Mouse (Mus musculus) forebrain, embryonic 14.5 days (tissue): ENCODE results near the gene Svs1. TPM values are rescaled to one million over a fixed set of nuclear protein-coding genes. Genes with fewer than 3 reads are reported as not detected.
"Not testable (repeated sequence)": the region's sequence is repeated elsewhere in the genome, so short reads cannot be mapped to it uniquely, and the experiment has no call there.

ENCODE experiments used
- ATAC-seq: fragments of 200-750 bp; cut with Nextera tagmentation; 2 replicates; pipeline ENCODE4 v1.8.0; 2017; ENCODE audit warnings: mild to moderate bottlenecking, moderate library complexity
- DNase-seq: peaks from one replicate; pipeline ENCODE4 v3.0.0-alpha.2; 2015; ENCODE audit warnings: low spot score
- H3K27ac ChIP-seq: fragments of 300-500 bp; sonication (generic); 2 replicates; pipeline ENCODE4 v1.5.1; 2014; ENCODE audit warnings: low read depth, mild to moderate bottlenecking, control low read depth, low read length, moderate library complexity
- H3K27me3 ChIP-seq: fragments of 300-500 bp; sonication (generic); replicated peaks from 2 replicates; pipeline ENCODE4 v1.6.1; 2014; ENCODE audit warnings: low read length, control low read depth, mixed read lengths; ENCODE audit not compliant: control insufficient read depth, insufficient read depth
- H3K36me3 ChIP-seq: fragments of 300-500 bp; sonication (generic); 2 replicates; pipeline ENCODE4 v1.6.1; 2014; ENCODE audit warnings: low read length, control low read depth; ENCODE audit not compliant: control insufficient read depth, insufficient read depth
- H3K4me1 ChIP-seq: fragments of 300-500 bp; sonication (generic); 2 replicates; pipeline ENCODE4 v1.6.1; 2014; ENCODE audit warnings: antibody characterized with exemption, low read length, control low read depth; ENCODE audit not compliant: control insufficient read depth, insufficient read depth
- H3K4me2 ChIP-seq: fragments of 300-500 bp; sonication (generic); 2 replicates; pipeline ENCODE4 v1.6.1; 2014; ENCODE audit warnings: mild to moderate bottlenecking, control low read depth, low read length
- H3K4me3 ChIP-seq: fragments of 300-500 bp; sonication (generic); 2 replicates; pipeline ENCODE4 v1.5.1; 2014; ENCODE audit warnings: low read depth, low read length, control low read depth
- H3K9ac ChIP-seq: fragments of 300-500 bp; sonication (generic); 2 replicates; pipeline ENCODE4 v1.6.1; 2014; ENCODE audit warnings: mild to moderate bottlenecking, low read length, control low read depth, moderate library complexity
- H3K9me3 ChIP-seq: fragments of 300-500 bp; sonication (generic); replicated peaks from 2 replicates; pipeline ENCODE4 v1.6.1; 2016; ENCODE audit warnings: low read length, control low read depth, mixed read lengths; ENCODE audit not compliant: control insufficient read depth
- WGBS: fragments of 180-500 bp; shearing (Covaris S2); extraction: QIAGEN DNeasy Blood & Tissue Kit; methylation state at CpG from one replicate; pipeline ENCODE4 v1.1.7; 2014; 5-methylcytosine and 5-hydroxymethylcytosine counted together
- polyA plus RNA-seq: library from polyadenylated mRNA; unstranded; fragments of >200 nt; fragmentation: Nextera tagmentation; extraction: Ambion mirVana; gene quantifications from 2 replicates; pipeline ENCODE4 v1.2.1, GENCODE M21; 2014

Gene Svs1
- polyA plus RNA-seq, 1 experiment from 2014 or later, result not detected

DNA sequence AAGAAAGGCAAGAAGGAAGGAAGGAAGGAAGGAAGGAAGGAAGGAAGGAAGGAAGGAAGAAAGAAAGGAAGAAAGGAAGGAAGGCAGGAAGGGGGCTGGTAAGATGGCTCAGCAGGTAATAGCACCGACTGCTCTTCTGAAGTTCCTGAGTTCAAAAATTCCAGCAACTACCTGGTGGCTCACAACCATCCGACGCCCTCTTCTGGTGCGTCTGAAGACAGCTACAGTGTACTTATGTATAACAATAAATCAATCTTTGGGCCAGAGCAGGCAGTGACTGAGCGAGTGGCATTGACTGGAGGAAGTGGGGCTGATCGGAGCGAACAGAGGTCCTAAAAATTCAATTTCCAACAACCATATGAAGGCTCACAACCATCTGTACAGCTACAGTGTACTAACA, 27.5 kb upstream of the Svs1 start:
- WGBS, result 32% methylated on average over 7 of the region's 7 CpGs
- not testable (repeated sequence) for H3K4me3 ChIP-seq

DNA sequence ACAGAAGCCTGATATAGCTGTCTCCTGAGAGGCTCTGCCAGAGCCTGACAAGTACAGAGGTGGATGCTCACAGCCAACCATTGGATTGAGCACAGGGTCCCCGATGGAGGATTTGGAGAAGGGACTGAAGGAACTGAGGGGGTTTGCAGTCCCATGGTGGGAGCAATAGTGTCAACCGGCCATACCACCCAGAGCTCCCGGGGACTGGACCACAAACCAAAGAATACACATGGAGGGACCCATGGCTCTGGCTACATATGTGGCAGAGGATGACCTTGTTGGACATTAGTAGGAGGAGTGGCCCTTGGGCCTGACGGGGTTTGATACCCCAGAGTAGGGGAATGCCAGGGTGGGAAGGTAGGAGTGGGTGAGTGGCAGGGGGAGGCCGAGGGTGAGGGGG, 20.0 kb upstream of the Svs1 start:
- H3K4me3 ChIP-seq, H3K27ac ChIP-seq, H3K4me2 ChIP-seq, DNase-seq, H3K9me3 ChIP-seq, ATAC-seq, H3K27me3 ChIP-seq, H3K9ac ChIP-seq, H3K36me3 ChIP-seq, H3K4me1 ChIP-seq: not testable (repeated sequence)
- WGBS, result 90% methylated on average over 5 of the region's 5 CpGs

More for the DNA sequence above, 27.5 kb upstream of the Svs1 start:
- H3K4me2 ChIP-seq, H3K27ac ChIP-seq, H3K9me3 ChIP-seq, H3K4me1 ChIP-seq, H3K27me3 ChIP-seq, H3K9ac ChIP-seq, ATAC-seq, H3K36me3 ChIP-seq: not testable (repeated sequence)
- peak; percentile 49 for DNase-seq

DNA sequence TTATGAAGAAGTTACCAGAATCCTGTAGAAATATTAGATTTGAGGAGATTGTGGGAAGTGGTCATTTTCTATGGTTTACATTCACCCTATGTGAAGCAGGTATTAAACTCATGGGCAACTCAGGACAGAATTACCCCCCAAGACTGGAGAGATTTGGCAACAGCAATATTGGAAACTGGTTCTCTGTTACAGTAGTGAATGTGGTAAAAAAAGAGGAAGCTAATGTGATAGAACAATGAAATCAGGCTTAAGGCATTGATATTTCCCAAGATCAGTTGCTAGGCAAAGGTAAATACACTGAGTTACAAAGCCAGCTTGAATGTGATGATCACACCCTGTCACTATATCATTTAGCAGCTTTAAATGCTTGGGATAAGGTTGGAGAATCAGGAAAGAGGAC, 18.8 kb upstream of the Svs1 start:
- Histone ChIP-seq H3K9me3 (no peaks in the 10 kb centered on the region), H3K36me3 (no peaks in the 10 kb centered on the region), H3K27me3 (no peaks in the 10 kb centered on the region), H3K4me2 (no peak overlapping the region), H3K27ac (no peak overlapping the region), H3K9ac (no peak overlapping the region), H3K4me3 (no peak overlapping the region), H3K4me1 (no peaks in the 10 kb centered on the region)
- ATAC-seq (no peak), DNase-seq (no peak)

DNA sequence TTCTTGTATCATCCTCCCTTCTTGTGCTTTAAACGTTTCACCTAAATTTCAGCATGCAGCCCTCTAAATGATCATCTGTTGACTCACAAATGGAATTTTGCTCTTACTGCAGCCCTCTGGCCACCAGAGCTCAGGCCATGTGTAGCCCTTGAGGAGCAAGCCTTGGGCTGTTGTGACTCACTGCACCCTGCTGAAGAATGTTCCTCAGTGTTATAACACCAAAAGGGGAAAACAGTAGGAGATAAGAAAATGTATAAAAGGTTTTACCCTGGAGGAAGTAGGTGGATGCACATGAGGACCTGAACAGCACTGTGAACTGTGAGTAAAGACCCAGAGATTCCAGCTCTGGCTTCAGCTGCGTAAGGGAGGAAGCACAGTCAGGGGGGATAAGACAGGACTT, 12.0 kb upstream of the Svs1 start, which contains the start of gene Doxl2:
TSS of gene Doxl2 (plus strand) at position 301 of the 400 bp plus-strand sequence.
- Histone ChIP-seq H3K9ac (no peak within 1 kb of the TSS), H3K27me3 (no peaks in the 10 kb centered on the region), H3K4me2 (no peak within 1 kb of the TSS), H3K4me1 (no peaks in the 10 kb centered on the region), H3K36me3 (no peaks in the 10 kb centered on the region), H3K9me3 (no peaks in the 10 kb centered on the region), H3K4me3 (no peak within 1 kb of the TSS), H3K27ac (no peak within 1 kb of the TSS)
- no peak for ATAC-seq
- WGBS, result 82% methylated on average over 2 of the region's 2 CpGs
- DNase-seq, result no peak

DNA sequence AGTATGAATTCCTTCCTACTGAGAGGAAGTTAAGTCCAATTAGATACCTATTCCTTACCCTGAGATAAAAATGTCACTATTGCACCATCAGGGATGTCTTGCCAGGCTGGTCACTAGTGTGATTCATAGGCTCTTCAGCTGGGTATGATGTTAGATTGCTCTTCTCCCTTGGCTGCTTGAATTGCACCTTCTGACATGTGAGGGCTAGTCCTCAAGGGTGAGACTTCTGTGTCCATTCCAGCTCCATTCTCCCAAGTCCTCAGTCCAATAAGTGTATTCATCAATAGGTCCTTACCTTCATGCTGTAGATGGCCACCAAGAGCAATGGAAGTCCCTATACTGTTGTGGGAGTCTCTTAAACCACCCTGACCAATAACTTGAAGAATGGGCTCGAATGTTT, 7.0 kb upstream of the Svs1 start:
- no peaks in the 10 kb centered on the region for H3K4me1 ChIP-seq
- no peaks in the 10 kb centered on the region for H3K36me3 ChIP-seq
- no peak overlapping the region for H3K4me3 ChIP-seq
- DNase-seq, result no peak
- no peak for ATAC-seq
- H3K9ac ChIP-seq, result no peak overlapping the region
- no peaks in the 10 kb centered on the region for H3K9me3 ChIP-seq
- no peak overlapping the region for H3K4me2 ChIP-seq
- H3K27ac ChIP-seq, result no peak overlapping the region
- WGBS, result 42% methylated on average over 1 of the region's 1 CpGs
- H3K27me3 ChIP-seq, result no peaks in the 10 kb centered on the region

DNA sequence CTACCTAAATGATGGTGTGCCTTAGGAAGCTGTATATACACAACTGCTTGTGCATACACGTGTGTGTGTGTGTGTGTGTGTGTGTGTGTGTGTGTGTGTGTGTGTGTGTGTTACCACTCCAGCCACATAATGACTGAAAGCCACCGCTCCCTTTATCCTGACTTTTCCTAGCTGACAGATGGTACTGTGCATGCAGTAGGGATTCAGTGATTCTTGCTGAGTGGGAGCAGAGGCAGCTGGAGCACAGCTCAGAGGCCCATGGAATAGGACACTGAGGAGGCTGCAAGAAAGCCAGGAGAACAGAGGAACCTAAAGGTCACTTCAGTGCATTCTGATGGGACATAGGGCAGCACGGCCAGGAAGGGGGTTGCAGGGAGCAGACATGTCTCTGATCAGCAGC, 4.4 kb upstream of the Svs1 start:
- Histone ChIP-seq H3K9me3 (no peaks in the 10 kb centered on the region), H3K4me2 (no peak overlapping the region), H3K9ac (no peak overlapping the region), H3K27ac (no peak overlapping the region), H3K4me1 (no peaks in the 10 kb centered on the region), H3K36me3 (no peaks in the 10 kb centered on the region), H3K27me3 (no peaks in the 10 kb centered on the region), H3K4me3 (no peak overlapping the region)
- no peak for DNase-seq
- WGBS, result 77% methylated on average over 3 of the region's 3 CpGs
- ATAC-seq, result no peak

DNA sequence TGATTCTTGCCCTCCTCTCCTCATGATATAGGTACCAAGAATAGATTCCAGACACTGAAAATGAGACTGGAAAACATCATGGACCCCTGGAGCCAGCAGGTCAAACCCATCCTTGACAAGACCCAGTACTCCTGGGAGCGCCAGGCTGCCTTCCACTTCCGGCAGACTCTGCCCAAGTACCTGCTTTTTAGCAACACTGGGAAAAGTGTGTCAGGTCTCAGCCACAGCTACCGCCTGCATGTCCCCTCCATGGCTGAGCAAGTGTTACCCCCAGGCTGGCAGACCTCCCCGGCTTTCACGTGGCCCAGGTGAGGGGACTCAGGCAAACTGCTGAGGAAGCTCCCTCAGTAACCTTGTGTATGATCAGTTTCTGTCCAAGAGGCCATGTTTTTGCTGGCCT, 3.3 kb downstream of the Svs1 start:
- ATAC-seq (no peak), DNase-seq (no peak)
- H3K9me3 ChIP-seq, result no peaks in the 10 kb centered on the region
- no peaks in the 10 kb centered on the region for H3K27me3 ChIP-seq
- 94% methylated on average over 5 of the region's 5 CpGs for WGBS
- H3K9ac ChIP-seq, result no peak overlapping the region
- H3K4me2 ChIP-seq, result no peak overlapping the region
- no peak overlapping the region for H3K27ac ChIP-seq
- H3K36me3 ChIP-seq, result no peaks in the 10 kb centered on the region
- H3K4me3 ChIP-seq, result no peak overlapping the region
- no peaks in the 10 kb centered on the region for H3K4me1 ChIP-seq

DNA sequence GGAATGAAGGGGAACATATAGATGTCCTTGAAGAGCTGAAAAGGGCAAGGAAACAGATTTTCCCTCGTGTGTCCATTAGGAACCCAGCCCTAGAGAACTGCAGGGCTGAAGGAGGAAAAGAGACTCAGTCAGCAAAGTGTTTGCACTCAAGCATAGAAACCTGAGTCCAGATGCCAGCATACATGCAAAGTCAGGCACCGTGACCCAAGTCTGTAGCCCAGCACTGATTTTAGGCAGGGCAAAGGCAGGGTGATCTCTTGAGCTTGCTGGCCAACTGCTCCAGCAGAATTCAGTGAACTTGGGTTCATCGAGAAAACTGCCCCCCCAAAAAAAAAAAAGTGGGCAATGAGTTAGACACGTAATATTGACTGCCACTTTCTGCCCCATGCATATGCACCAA, 5.3 kb downstream of the Svs1 start:
- Histone ChIP-seq H3K9me3 (no peaks in the 10 kb centered on the region), H3K4me1 (no peaks in the 10 kb centered on the region), H3K27ac (no peak overlapping the region), H3K36me3 (no peaks in the 10 kb centered on the region), H3K4me2 (no peak overlapping the region), H3K4me3 (no peak overlapping the region), H3K27me3 (no peaks in the 10 kb centered on the region), H3K9ac (no peak overlapping the region)
- 76% methylated on average over 4 of the region's 4 CpGs for whole genome bisulfite sequencing
- ATAC-seq, result no peak
- no peak for DNase-seq

DNA sequence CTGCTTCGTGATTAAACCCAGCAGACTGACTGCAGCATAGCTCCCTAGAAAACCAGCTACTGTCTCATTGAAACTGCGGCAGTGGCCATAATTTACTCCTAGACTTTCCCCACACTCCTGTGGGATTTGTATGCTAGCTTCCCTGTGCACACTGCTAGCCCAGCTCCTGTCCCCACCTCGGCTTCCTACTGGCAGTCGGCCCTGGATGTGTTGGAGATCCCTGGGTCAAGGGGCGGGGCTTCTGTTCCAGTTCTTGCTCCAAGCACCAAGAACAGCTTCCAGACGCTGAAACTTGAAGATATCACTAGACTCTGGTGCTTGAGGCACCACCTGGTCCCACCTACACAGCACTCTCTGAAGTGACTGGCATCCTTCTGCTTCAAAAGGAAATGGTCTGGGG, 11.5 kb downstream of the Svs1 start:
- Histone ChIP-seq H3K9me3 (no peaks in the 10 kb centered on the region), H3K9ac (no peak overlapping the region), H3K27ac (no peak overlapping the region), H3K27me3 (no peaks in the 10 kb centered on the region), H3K4me2 (no peak overlapping the region), H3K4me1 (no peaks in the 10 kb centered on the region), H3K4me3 (no peak overlapping the region), H3K36me3 (no peaks in the 10 kb centered on the region)
- DNase-seq (no peak), ATAC-seq (no peak)
- WGBS, result 78% methylated on average over 6 of the region's 6 CpGs

DNA sequence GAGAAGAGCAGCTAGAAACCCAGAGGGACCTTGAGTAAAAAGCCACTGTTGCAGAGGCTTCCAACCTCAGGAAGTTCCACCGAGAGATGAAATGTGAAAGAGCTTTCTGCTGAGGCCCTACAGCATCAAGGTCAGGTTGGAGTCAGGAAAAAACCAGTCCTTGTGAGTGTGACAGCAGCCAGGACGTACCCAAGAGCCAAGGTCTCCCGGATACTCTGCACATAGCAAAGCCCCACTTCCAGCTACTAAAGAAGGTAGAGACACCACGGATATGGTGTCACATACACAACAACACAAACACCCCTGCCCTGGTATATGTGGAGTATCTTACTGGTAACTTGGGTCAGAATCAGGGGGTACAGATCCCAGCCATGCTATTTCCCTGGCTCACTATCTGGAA, 12.1 kb downstream of the Svs1 start:
- Histone ChIP-seq H3K9ac (no peak overlapping the region), H3K4me2 (no peak overlapping the region), H3K27ac (no peak overlapping the region), H3K9me3 (no peaks in the 10 kb centered on the region), H3K4me3 (no peak overlapping the region), H3K36me3 (no peaks in the 10 kb centered on the region), H3K4me1 (no peaks in the 10 kb centered on the region), H3K27me3 (no peaks in the 10 kb centered on the region)
- no peak for ATAC-seq
- DNase-seq, result no peak
- 92% methylated on average over 4 of the region's 4 CpGs for WGBS
